Mouse (Mus musculus): Measurements from ENCODE around the gene Yipf3.

GRCm38 (mm10) chr17:46283140-46283539 lies 35.3 kb downstream of the Yipf3 start:
- TF ChIP-seq MAX (IDR thresholded peaks at IDR 0.05) (no peak), CTCF (IDR thresholded peaks at IDR 0.05; ENCODE audit: control insufficient read depth, insufficient read depth, insufficient read length) (no peak), USF1 (IDR thresholded peaks at IDR 0.05; ENCODE audit: low read depth) (no peak), FOSL1 (IDR thresholded peaks at IDR 0.05; ENCODE audit: insufficient read depth, low read length, poor library complexity, severe bottlenecking) (no peak), MYOD1 (IDR thresholded peaks at IDR 0.05; ENCODE audit: control insufficient read depth, insufficient read length, low read depth) (no peak), CEBPB (IDR thresholded peaks at IDR 0.05; ENCODE audit: low read depth) (no peak)
